Mouse (Mus musculus) liver, adult 2 months (tissue): ENCODE results near the gene Etv4. TPM values are rescaled to one million over a fixed set of nuclear protein-coding genes. Genes with fewer than 3 reads are reported as not detected.
A peak's percentile ranks its signal among the peaks of the same experiment; 100 is the strongest.

Experiments used
- DNase-seq: peaks from one replicate; pipeline ENCODE4 v3.0.0-alpha.2; 2011; ENCODE audit warnings: low read depth, low spot score; ENCODE audit errors: extremely low read depth
- H3K27ac ChIP-seq: fragments of 200-500 bp; replicated peaks from 2 replicates; pipeline ENCODE4 v1.5.1; 2012; ENCODE audit warnings: low read depth, mild to moderate bottlenecking, control low read depth, inconsistent platforms, low read length; ENCODE audit not compliant: insufficient read depth
- H3K27me3 ChIP-seq: fragments of 200-500 bp; 2 replicates; pipeline ENCODE4 v1.6.1; 2012; ENCODE audit warnings: mild to moderate bottlenecking, moderate library complexity, low read length, inconsistent platforms; ENCODE audit not compliant: control insufficient read depth, insufficient read depth
- H3K36me3 ChIP-seq: fragments of 200-500 bp; 2 replicates; pipeline ENCODE4 v1.6.1; 2012; ENCODE audit warnings: low read length, inconsistent platforms; ENCODE audit not compliant: control insufficient read depth, insufficient read depth
- H3K4me1 ChIP-seq: fragments of 200-500 bp; 2 replicates; pipeline ENCODE4 v1.6.1; 2011; ENCODE audit warnings: low read length; ENCODE audit not compliant: control insufficient read depth, insufficient read depth
- H3K4me3 ChIP-seq: fragments of 200-500 bp; 2 replicates; pipeline ENCODE4 v1.5.1; 2011; ENCODE audit warnings: low read depth, mild to moderate bottlenecking, control low read depth, low read length, moderate library complexity; ENCODE audit not compliant: insufficient read depth
- H3K79me2 ChIP-seq: fragments of 200-500 bp; 2 replicates; pipeline ENCODE4 v1.6.1; 2012; ENCODE audit warnings: inconsistent platforms, mild to moderate bottlenecking, low read length, moderate library complexity; ENCODE audit not compliant: control insufficient read depth, insufficient read depth
- H3K9ac ChIP-seq: fragments of 200-500 bp; 2 replicates; pipeline ENCODE4 v1.6.1; 2012; ENCODE audit warnings: low read depth, mild to moderate bottlenecking, control low read depth, inconsistent platforms, low read length
- CTCF ChIP-seq: fragments of 200-500 bp; IDR thresholded peaks from 2 replicates; pipeline ENCODE4 v1.5.1; 2011; ENCODE audit warnings: low read depth, low read length, control low read depth
- POLR2A ChIP-seq: fragments of 200-500 bp; IDR thresholded peaks from 2 replicates; pipeline ENCODE4 v1.6.1; 2011; ENCODE audit warnings: low read length, control low read depth; ENCODE audit not compliant: insufficient read depth; ENCODE audit errors: extremely low read depth
- WGBS: fragments of 180-500 bp; shearing (Covaris S2); methylation state at CpG from one replicate; pipeline ENCODE4 v1.1.7; 2018; 5-methylcytosine and 5-hydroxymethylcytosine counted together
- polyA plus RNA-seq: library from polyadenylated mRNA; depleted of rRNA; stranded (reverse); fragments of >200 nt; gene quantifications from 2 replicates; pipeline ENCODE4 v1.2.3, GENCODE M21; 2012
- total RNA-seq: library from RNA; depleted of rRNA; stranded (reverse); fragments of >200 nt; gene quantifications from 2 replicates; pipeline ENCODE4 v1.2.3, GENCODE M21; 2014

The Etv4 gene
- total and polyA plus RNA-seq, 2 experiments, result 0.17 to 0.18 TPM

DNA sequence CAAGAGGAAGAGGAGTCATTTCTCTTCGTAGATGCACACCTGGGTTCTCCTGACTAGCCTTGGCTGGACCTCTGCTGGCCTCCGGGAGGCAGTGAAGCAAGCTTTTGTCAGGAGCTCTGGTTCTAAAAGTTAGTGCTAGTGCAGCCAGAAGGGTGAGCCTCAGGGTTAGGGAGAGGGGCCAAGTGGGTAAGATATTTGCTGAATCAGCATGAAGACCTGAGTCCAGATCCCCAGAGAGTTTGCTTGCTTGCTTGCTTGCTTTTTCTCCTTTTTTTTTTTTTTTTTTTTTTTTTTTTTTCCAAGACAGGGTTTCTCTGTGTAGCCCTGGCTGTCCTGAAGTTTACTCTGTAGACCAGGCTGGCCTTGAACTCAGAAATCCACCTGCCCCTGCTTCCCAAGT is 12.2 kb upstream of the Etv4 start:
- 69% methylated on average over 2 of the region's 2 CpGs for WGBS
- Histone ChIP-seq H3K36me3 (no peaks in the 10 kb centered on the region), H3K4me3 (no peak overlapping the region), H3K27ac (no peak overlapping the region), H3K27me3 (no peaks in the 10 kb centered on the region), H3K9ac (no peak overlapping the region), H3K79me2 (no peaks in the 10 kb centered on the region), H3K4me1 (no peaks in the 10 kb centered on the region)
- TF ChIP-seq CTCF (no peak), POLR2A (no peak)
- DNase-seq, result no peak

DNA sequence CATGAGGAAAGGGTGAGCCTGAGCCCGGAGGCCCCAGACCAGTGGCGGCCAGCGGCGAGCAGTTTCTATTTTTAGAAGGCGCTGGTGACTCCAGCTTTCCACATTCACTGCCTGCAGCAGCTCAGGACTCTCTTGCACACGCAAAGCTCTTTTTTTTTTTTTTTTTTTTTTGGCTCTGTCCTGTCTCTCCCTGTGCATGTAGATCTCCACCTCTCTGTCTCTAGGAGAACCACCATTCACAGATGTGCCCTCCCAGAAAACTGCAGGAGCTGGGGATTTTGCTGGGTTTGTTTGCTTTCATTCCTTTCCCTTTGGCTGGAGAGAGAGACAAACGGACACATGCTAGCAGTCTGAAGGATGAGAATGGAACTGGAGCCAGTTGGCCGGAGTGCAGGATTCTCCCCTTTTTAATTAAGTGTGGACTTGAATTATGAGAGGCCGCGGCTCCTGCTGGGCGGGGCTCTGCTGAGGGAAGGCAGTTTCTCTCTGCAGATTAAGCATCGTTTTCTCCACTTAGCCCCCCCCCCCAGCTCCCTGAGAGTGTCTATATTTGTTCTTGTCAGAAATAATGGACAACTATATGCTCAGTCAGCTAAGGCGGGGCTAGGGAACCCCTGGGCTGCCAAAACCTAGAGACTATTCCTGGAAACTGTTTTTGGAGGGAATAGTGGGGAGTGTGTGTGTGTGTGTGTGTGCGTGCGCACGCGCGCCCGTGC is 5.8 kb upstream of the Etv4 start:
- WGBS, result 42% methylated on average over 19 of the region's 19 CpGs
- TF ChIP-seq POLR2A (no peak), CTCF (no peak)
- H3K4me3 ChIP-seq, result no peak overlapping the region

DNA sequence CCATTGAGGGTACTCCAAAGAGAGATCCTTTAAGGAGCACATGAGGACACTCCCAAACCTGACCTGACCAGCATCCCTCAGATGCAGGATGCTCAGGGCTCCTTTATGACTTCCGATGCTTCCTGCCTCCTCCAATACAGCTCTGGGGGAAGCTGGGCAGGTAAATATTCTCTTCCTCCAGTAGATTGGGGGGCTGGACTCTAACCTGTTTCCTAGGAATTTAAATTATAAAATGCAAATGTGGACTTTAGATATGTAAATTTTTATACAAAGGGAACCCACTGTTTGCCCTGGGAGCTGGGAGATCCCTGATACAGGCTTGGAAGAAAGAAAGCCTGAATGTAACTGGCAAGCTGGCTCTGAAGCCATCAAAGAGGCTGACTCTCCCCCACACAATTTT is 2.3 kb upstream of the Etv4 start:
- no peak for DNase-seq
- no peaks in the 10 kb centered on the region for H3K79me2 ChIP-seq
- TF ChIP-seq CTCF (no peak), POLR2A (no peak)
- no peak overlapping the region for H3K27ac ChIP-seq
- peaks cover 9% of the 10 kb centered on the region for H3K27me3 ChIP-seq
- no peaks in the 10 kb centered on the region for H3K36me3 ChIP-seq
- H3K9ac ChIP-seq, result no peak overlapping the region
- WGBS, result 97% methylated on average over 1 of the region's 1 CpGs
- peaks cover 2% of the 10 kb centered on the region; the same call in 1 of the 2 replicates for H3K4me1 ChIP-seq
- no peak overlapping the region for H3K4me3 ChIP-seq

More for the DNA sequence above, 5.8 kb upstream of the Etv4 start:
- Histone ChIP-seq H3K4me1 (no peaks in the 10 kb centered on the region), H3K36me3 (no peaks in the 10 kb centered on the region), H3K27me3 (no peaks in the 10 kb centered on the region), H3K79me2 (no peaks in the 10 kb centered on the region), H3K27ac (no peak overlapping the region), H3K9ac (no peak overlapping the region)
- no peak for DNase-seq

DNA sequence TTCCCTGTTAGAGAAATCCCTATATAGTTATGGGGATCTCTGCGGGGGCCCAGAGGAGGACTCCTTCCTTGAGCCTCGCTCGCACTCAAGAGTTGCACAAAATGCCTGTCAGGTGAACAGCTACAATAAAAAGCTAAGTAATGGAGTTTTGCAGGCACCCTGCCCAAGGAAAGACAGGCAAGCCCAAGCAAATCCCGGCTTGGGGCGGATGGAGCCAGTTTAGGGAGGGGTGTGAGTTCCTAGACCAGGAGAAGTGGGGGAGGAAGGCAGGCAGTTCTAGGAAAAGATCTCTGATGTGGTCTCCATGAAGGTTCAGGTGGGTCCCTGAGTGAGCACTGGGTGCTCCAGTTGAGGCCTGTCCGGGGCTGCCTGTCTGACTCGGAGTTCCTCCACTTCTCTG is 1.5 kb upstream of the Etv4 start:
- Histone ChIP-seq H3K27ac (no peak overlapping the region), H3K9ac (no peak overlapping the region), H3K4me1 (peaks cover 2% of the 10 kb centered on the region; the same call in 1 of the 2 replicates), H3K36me3 (no peaks in the 10 kb centered on the region), H3K79me2 (no peaks in the 10 kb centered on the region), H3K4me3 (no peak overlapping the region), H3K27me3 (peaks cover 9% of the 10 kb centered on the region)
- 79% methylated on average over 7 of the region's 7 CpGs for WGBS
- TF ChIP-seq POLR2A (no peak), CTCF (no peak)
- no peak for DNase-seq

DNA sequence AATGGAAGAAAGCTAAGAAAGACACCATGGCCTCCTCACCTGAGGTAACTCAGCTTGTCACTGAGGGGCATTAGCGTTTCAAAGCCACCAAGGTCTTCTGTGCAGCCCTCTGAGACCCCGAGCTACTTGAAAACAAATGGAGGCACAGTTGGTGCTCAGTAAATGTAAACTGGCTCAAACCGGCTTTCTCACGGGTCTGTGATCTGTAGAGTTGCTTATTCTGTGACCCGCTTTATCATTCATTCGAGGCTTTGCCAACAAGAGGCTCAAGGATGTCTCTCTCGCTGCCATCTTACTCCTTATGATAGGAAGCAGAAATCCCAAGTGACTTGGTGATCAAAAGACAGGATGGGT is 658 bp upstream of the Etv4 start:
- Histone ChIP-seq H3K27ac (no peak overlapping the region), H3K9ac (no peak overlapping the region), H3K36me3 (no peaks in the 10 kb centered on the region), H3K79me2 (no peaks in the 10 kb centered on the region), H3K4me1 (peaks cover 2% of the 10 kb centered on the region; the same call in 1 of the 2 replicates), H3K27me3 (peaks cover 9% of the 10 kb centered on the region), H3K4me3 (no peak overlapping the region)
- no peak for DNase-seq
- WGBS, result 12% methylated on average over 7 of the region's 7 CpGs
- no peak for TF ChIP-seq CTCF
- no peak for TF ChIP-seq POLR2A

DNA sequence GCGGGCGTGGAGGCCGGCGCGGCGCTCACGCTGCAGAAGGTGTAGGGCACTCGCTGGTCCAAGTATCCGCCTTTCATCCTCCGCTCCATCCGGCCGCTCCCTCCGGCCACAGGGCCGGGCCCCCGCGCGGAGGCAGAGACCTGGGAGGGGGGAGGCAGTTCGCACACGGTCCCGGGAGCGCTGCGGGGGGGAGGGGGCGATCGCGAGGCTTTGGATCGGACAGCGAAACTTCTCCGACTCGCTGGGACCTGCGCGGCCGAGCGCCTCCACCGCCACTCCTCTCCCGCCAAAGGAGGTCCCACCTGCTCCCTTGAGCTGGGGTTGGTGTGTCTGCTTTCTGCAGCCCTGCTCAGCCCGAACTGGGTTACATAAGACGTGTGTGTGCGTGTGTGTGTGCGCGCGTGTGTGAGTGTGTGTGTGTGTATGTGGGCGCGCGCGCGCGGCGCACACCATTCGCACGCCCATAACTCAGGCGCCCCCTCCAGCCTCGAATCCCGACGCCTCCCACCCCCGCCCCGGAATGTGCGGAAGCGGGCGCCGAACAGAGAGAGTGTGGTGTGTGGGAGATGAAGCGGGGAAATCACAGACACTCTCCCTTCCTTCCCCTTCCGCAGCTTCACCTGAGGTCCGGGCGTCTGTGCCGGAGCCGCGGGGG is 556 bp downstream of the Etv4 start:
- Histone ChIP-seq H3K4me3 (peak overlapping the region; percentile 47), H3K9ac (peak overlapping the region; percentile 39), H3K27ac (no peak overlapping the region), H3K4me1 (peaks cover 2% of the 10 kb centered on the region; the same call in 1 of the 2 replicates), H3K79me2 (no peaks in the 10 kb centered on the region), H3K36me3 (no peaks in the 10 kb centered on the region), H3K27me3 (peaks cover 9% of the 10 kb centered on the region)
- DNase-seq, result no peak
- TF ChIP-seq POLR2A (no peak), CTCF (no peak)
- WGBS, result under 1% methylated on average over 58 of the region's 67 CpGs
